In the genomic region with DNA sequence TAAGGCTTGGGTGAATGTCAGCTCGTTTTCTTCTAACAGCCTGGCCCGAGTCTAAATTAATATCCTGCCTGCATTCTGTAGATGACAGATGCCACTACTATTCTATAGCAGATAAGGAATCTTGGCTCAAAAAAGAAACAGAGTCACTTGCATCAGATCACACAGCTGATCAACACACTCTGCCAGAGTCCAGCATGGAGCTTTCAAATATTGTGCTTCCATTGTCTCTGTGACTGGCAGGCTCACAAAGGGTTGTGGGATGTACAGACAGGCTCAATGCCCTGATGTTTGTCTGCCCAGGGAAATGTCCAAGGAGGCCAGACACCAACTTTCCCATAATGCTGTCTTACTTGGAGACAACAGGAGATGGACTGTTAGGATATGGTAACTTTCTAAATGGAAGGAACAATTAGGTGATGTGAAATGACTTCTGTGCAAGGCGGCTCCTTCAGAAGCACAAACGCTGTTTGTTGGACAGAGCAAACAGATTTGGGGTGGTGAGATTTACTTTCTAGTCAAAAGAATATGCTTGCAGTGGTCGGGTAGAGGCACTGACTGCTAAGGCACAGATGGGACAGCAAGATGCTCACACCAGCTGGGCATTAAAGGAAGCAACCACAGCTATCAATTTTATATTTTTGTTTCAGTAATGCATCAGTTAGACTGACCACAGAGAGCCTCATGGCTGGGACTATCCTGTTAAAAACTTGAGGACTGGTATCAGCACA, we compare ENCODE assay signal across 28 mouse cellular contexts.
DNase-seq lines count a peak whose midpoint lies in the region; ATAC-seq and TF ChIP-seq lines count a peak whose summit lies in the region.
"Had no signal": no experiment of that assay in that cellular context is flagged by ENCODE, and none has a peak within 500 bp of the region (broad histone marks: within the 10 kb centered on the region; RNA-seq: fewer than 3 reads in every experiment).

No protein-coding gene starts in this region.

- H3K9me3 ChIP-seq in forebrain, embryonic 14.5 days (replicated peaks; ENCODE audit: control insufficient read depth, low read length) = no peaks in the 10 kb centered on the region
- no peaks in the 10 kb centered on the region for H3K9me3 ChIP-seq in forebrain, embryonic 16.5 days (ENCODE audit: control insufficient read depth, low read length)
- H3K9me3 ChIP-seq in midbrain, embryonic 12.5 days = no peaks in the 10 kb centered on the region
- no peaks in the 10 kb centered on the region for H3K9me3 ChIP-seq in midbrain, embryonic 16.5 days (replicated peaks; ENCODE audit: control insufficient read depth, low read length, poor library complexity, severe bottlenecking)
- no peaks in the 10 kb centered on the region for H3K9me3 ChIP-seq in hindbrain, embryonic 16.5 days (ENCODE audit: control insufficient read depth, low read length)
- H3K9me3 ChIP-seq: embryonic facial prominence, embryonic 13.5 days; forebrain, embryonic 10.5 days; heart, embryonic 15.5 days; limb, embryonic 12.5 days; liver, embryonic 15.5 days; lung, embryonic 15.5 days; neural tube, embryonic 15.5 days had no signal

- H3K27ac ChIP-seq in forebrain, embryonic 14.5 days (ENCODE audit: low read depth, low read length) = no peak overlapping the region
- no peak overlapping the region for H3K27ac ChIP-seq in forebrain, embryonic 16.5 days (ENCODE audit: low read length)
- 0 out of 2 replicates have a peak overlapping the region, but pooled peaks have one; percentile 10 for H3K27ac ChIP-seq in midbrain, embryonic 12.5 days (replicated peaks)
- no peak overlapping the region for H3K27ac ChIP-seq in midbrain, embryonic 16.5 days (ENCODE audit: low read length)
- H3K27ac ChIP-seq in hindbrain, embryonic 16.5 days (ENCODE audit: low read depth, low read length) = no peak overlapping the region
- H3K27ac ChIP-seq: embryonic facial prominence, embryonic 13.5 days; forebrain, embryonic 10.5 days; heart, embryonic 15.5 days; left cerebral cortex, adult 2 months; limb, embryonic 12.5 days; liver, embryonic 15.5 days; lung, embryonic 15.5 days; neural tube, embryonic 15.5 days; stomach, postnatal 0 days had no signal

- H3K9ac ChIP-seq in forebrain, embryonic 14.5 days (ENCODE audit: low read length) = no peak overlapping the region
- H3K9ac ChIP-seq in forebrain, embryonic 16.5 days (replicated peaks; ENCODE audit: low read depth, low read length) = no peak overlapping the region
- H3K9ac ChIP-seq in midbrain, embryonic 12.5 days (replicated peaks) = no peak overlapping the region
- H3K9ac ChIP-seq in midbrain, embryonic 16.5 days (ENCODE audit: low read depth, low read length) = no peak overlapping the region
- no peak overlapping the region for H3K9ac ChIP-seq in hindbrain, embryonic 16.5 days (ENCODE audit: low read depth, low read length)
- H3K9ac ChIP-seq: embryonic facial prominence, embryonic 13.5 days; heart, embryonic 15.5 days; limb, embryonic 12.5 days; liver, embryonic 15.5 days; lung, embryonic 15.5 days; neural tube, embryonic 15.5 days had no signal

- H3K4me2 ChIP-seq in forebrain, embryonic 14.5 days (ENCODE audit: low read length) = no peak overlapping the region
- H3K4me2 ChIP-seq in forebrain, embryonic 16.5 days (ENCODE audit: low read length) = no peak overlapping the region
- H3K4me2 ChIP-seq in midbrain, embryonic 12.5 days (replicated peaks) = no peak overlapping the region
- no peak overlapping the region for H3K4me2 ChIP-seq in midbrain, embryonic 16.5 days (ENCODE audit: low read length)
- no peak overlapping the region for H3K4me2 ChIP-seq in hindbrain, embryonic 16.5 days (ENCODE audit: low read length)
- H3K4me2 ChIP-seq: embryonic facial prominence, embryonic 13.5 days; heart, embryonic 15.5 days; limb, embryonic 12.5 days; liver, embryonic 15.5 days; lung, embryonic 15.5 days; neural tube, embryonic 15.5 days had no signal

- no peaks in the 10 kb centered on the region; the same call in 1 of the 2 replicates for H3K4me1 ChIP-seq in forebrain, embryonic 14.5 days (ENCODE audit: control insufficient read depth, insufficient read depth, low read length)
- H3K4me1 ChIP-seq in forebrain, embryonic 16.5 days (replicated peaks; ENCODE audit: control insufficient read depth, insufficient read depth, low read length) = peaks cover 8% of the 10 kb centered on the region
- peaks cover 14% of the 10 kb centered on the region; the same call in 1 of the 2 replicates for H3K4me1 ChIP-seq in midbrain, embryonic 12.5 days
- H3K4me1 ChIP-seq in midbrain, embryonic 16.5 days (ENCODE audit: control insufficient read depth, insufficient read depth, low read length) = no peaks in the 10 kb centered on the region
- no peaks in the 10 kb centered on the region for H3K4me1 ChIP-seq in hindbrain, embryonic 16.5 days (ENCODE audit: control insufficient read depth, insufficient read depth, low read depth, low read length)
- H3K4me1 ChIP-seq in lung, adult 2 months (ENCODE audit: control insufficient read depth, insufficient read depth, low read length) = no peaks in the 10 kb centered on the region
- H3K4me1 ChIP-seq: heart, embryonic 15.5 days; limb, embryonic 12.5 days; liver, embryonic 15.5 days; lung, embryonic 15.5 days; neural tube, embryonic 15.5 days had no signal

- peak; percentile 31 for DNase-seq in forebrain, embryonic 14.5 days (ENCODE audit: low spot score)
- DNase-seq in natural killer cell, adult 2 months (ENCODE audit: low spot score in 2 of 2) = no peak
- no peak for DNase-seq in lung, adult 2 months
- DNase-seq: adrenal gland, postnatal 10 days; cerebellum, adult 11 months; cerebellum, adult 9-10 months; cerebellum, postnatal 36 days; gastrocnemius, postnatal 14 days; kidney, adult 9 months; kidney, postnatal 10 days; lung, postnatal 36 days; thymus, adult 18-20 months; thymus, postnatal 4 days had no signal

- no peak overlapping the region for H3K4me3 ChIP-seq in forebrain, embryonic 14.5 days (ENCODE audit: low read depth, low read length)
- no peak overlapping the region for H3K4me3 ChIP-seq in forebrain, embryonic 16.5 days (replicated peaks; ENCODE audit: low read length)
- no peak overlapping the region for H3K4me3 ChIP-seq in midbrain, embryonic 12.5 days
- no peak overlapping the region for H3K4me3 ChIP-seq in midbrain, embryonic 16.5 days (ENCODE audit: low read depth, low read length)
- H3K4me3 ChIP-seq in hindbrain, embryonic 16.5 days (ENCODE audit: low read length) = no peak overlapping the region
- no peak overlapping the region for H3K4me3 ChIP-seq in lung, adult 2 months (replicated peaks; ENCODE audit: extremely low read depth, low read depth, low read length)
- H3K4me3 ChIP-seq: embryonic facial prominence, embryonic 13.5 days; forebrain, embryonic 10.5 days; heart, embryonic 15.5 days; left cerebral cortex, adult 2 months; limb, embryonic 12.5 days; liver, embryonic 15.5 days; lung, embryonic 15.5 days; neural tube, embryonic 15.5 days had no signal

- no peak for TF ChIP-seq POLR2A in lung, adult 2 months (IDR thresholded peaks at IDR 0.05; ENCODE audit: borderline replicate concordance, extremely low read depth, low read depth, low read length)

- H3K27me3 ChIP-seq in forebrain, embryonic 14.5 days (replicated peaks; ENCODE audit: control insufficient read depth, insufficient read depth, low read length) = no peaks in the 10 kb centered on the region
- H3K27me3 ChIP-seq in forebrain, embryonic 16.5 days (replicated peaks; ENCODE audit: control insufficient read depth, insufficient read depth, low read length) = no peaks in the 10 kb centered on the region
- H3K27me3 ChIP-seq in midbrain, embryonic 12.5 days = no peaks in the 10 kb centered on the region
- H3K27me3 ChIP-seq in midbrain, embryonic 16.5 days (ENCODE audit: control insufficient read depth, insufficient read depth, low read depth, low read length) = no peaks in the 10 kb centered on the region
- no peaks in the 10 kb centered on the region for H3K27me3 ChIP-seq in hindbrain, embryonic 16.5 days (replicated peaks; ENCODE audit: control insufficient read depth, insufficient read depth, low read length)
- H3K27me3 ChIP-seq: embryonic facial prominence, embryonic 13.5 days; heart, embryonic 15.5 days; limb, embryonic 12.5 days; liver, embryonic 15.5 days; lung, embryonic 15.5 days; neural tube, embryonic 15.5 days had no signal

- WGBS in forebrain, embryonic 14.5 days = 35% methylated on average over 5 of the region's 5 CpGs
- WGBS in forebrain, embryonic 16.5 days = 20% methylated on average over 5 of the region's 5 CpGs
- 47% methylated on average over 5 of the region's 5 CpGs for WGBS in midbrain, embryonic 12.5 days
- 37% methylated on average over 5 of the region's 5 CpGs for WGBS in midbrain, embryonic 16.5 days
- 33% methylated on average over 5 of the region's 5 CpGs for WGBS in hindbrain, embryonic 16.5 days
- 58% methylated on average over 5 of the region's 5 CpGs for WGBS in lung, adult 2 months

- no peak for TF ChIP-seq CTCF in lung, adult 2 months (IDR thresholded peaks at IDR 0.05; ENCODE audit: insufficient read depth, low read length)

- ATAC-seq in forebrain, embryonic 14.5 days = peak; percentile 54; the same call in 1 of the 2 replicates
- ATAC-seq in forebrain, embryonic 16.5 days = no peak
- ATAC-seq in midbrain, embryonic 12.5 days (ENCODE audit: low FRiP score, low read depth) = peak; percentile 51; the same call in 1 of the 2 replicates
- no peak for ATAC-seq in midbrain, embryonic 16.5 days
- peak; percentile 72 for ATAC-seq in hindbrain, embryonic 16.5 days
- ATAC-seq: intestine, postnatal 0 days had no signal

- H3K36me3 ChIP-seq in forebrain, embryonic 14.5 days (ENCODE audit: control insufficient read depth, insufficient read depth, low read length) = no peaks in the 10 kb centered on the region
- no peaks in the 10 kb centered on the region for H3K36me3 ChIP-seq in forebrain, embryonic 16.5 days (ENCODE audit: control insufficient read depth, insufficient read depth)
- H3K36me3 ChIP-seq in midbrain, embryonic 12.5 days = no peaks in the 10 kb centered on the region
- no peaks in the 10 kb centered on the region for H3K36me3 ChIP-seq in midbrain, embryonic 16.5 days (ENCODE audit: control insufficient read depth, insufficient read depth, low read length)
- H3K36me3 ChIP-seq in hindbrain, embryonic 16.5 days (ENCODE audit: control insufficient read depth, insufficient read depth, low read length) = no peaks in the 10 kb centered on the region
- H3K36me3 ChIP-seq: embryonic facial prominence, embryonic 13.5 days; forebrain, embryonic 10.5 days; G1E; heart, embryonic 15.5 days; limb, embryonic 12.5 days; liver, embryonic 15.5 days; lung, embryonic 15.5 days; neural tube, embryonic 15.5 days had no signal

Comparison
In these comparisons a context has a peak if more than half of its experiments do, and no peak if none do; other contexts are left out.
1. ATAC-seq: peak in forebrain, embryonic 14.5 days (single experiment), midbrain, embryonic 12.5 days (single experiment) and hindbrain, embryonic 16.5 days (single experiment); none in forebrain, embryonic 16.5 days (single experiment) and midbrain, embryonic 16.5 days (single experiment).